Mouse (Mus musculus) right cerebral cortex, postnatal 14 days (tissue): ENCODE measurements around the gene Polm.
"Not testable (repeated sequence)": the region's sequence is repeated elsewhere in the genome, so short reads cannot be mapped to it uniquely, and the experiment has no call there.

Experiments used
- DNase-seq: peaks from one replicate; pipeline ENCODE4 v3.0.0; 2022

Polm gene

DNA sequence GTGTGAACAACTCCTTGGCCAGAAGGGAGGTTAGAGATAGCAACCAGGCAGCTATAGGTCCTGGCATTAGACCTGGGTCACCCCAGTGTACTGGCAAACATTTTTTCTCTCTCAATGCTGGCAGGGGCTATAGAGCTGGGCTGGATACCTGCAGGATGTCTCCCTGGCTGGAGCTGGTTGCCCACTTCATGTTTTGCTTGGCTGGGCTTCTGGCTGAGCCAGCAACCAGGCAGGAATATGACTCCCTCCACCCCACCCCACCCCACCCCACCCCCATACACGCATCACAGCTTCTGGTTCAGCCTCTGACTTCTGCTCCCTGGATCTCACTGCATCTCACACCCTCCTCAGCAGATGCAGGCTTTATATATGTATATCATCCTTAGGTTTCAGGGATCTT is 14.5 kb upstream of the Polm start:
- DNase-seq, result no peak

DNA sequence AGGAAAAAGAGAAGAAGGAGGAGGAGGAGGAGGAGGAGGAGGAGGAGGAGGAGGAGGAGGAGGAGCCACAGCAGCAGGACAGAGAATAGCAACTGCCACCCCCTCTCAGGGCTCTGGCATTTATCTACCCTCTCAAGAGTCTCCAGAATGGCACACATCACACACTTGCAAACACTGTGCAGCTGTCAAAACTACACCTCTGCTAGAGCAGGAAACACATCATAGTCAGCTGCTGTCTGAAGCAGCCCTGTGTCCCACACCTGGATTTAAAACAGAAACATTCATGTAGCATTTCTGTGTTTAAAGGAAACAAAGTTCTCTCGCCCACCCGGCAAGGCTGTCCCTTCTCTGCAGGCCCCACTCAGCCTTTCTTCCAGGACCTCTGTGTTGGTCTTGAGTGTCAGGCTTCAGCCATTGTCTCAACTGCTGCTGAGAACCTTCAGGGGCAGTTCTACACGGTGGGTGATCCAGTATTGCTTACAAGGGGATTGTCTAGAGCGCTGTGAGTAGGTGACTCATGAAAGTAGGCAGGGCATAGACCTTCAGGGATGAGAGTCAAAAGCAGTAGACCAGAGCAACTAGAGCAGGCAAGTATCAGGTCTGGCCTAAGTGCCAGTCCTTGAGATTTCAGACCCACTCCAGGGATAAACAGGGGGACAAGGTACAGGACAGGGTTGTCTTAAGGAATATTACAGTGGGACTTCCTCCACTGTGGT is 13.4 kb upstream of the Polm start:
- DNase-seq, result no peak

DNA sequence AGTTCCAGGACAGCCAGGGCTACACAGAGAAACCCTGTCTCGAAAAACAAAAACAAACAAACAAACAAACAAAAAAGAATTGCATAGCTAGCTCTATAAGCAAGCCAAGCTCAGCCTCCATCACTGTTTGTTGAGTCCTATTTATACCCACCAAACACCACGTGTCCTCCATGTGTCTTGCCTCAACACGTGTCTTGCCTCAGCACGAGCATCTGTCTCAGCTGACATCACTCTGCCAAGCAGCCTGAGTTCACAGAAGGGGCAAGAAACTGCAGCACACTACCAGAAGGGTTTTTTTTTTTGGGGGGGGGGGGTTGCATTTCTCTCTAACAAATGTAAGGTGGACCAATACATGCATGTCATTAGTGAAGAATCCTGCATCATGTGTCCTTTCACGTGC is 12.6 kb upstream of the Polm start:
- no peak for DNase-seq

DNA sequence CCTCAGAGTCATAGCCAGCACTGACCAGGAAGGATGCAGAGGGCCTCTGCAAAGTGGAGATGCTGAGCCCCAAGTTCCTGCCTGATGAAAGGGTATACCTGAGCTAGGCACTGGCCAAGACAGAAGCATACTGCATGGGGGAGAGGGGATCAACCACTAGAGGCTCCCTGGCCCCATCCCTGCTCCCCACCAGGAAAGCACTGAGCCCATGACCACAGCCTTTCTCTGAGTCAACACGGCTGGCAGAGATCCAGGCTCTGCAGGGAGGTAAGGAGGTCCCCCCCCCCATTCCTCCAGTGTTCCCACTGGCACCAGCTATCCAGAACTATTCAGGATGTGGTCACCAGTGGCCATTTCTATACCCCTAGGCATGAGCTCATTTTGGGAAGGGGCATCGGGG is 11.5 kb upstream of the Polm start:
- DNase-seq, result peak; percentile 41

GRCm38 (mm10) chr11:5848741-5849140 is 10.9 kb upstream of the Polm start:
- DNase-seq, result peak; percentile 55

DNA sequence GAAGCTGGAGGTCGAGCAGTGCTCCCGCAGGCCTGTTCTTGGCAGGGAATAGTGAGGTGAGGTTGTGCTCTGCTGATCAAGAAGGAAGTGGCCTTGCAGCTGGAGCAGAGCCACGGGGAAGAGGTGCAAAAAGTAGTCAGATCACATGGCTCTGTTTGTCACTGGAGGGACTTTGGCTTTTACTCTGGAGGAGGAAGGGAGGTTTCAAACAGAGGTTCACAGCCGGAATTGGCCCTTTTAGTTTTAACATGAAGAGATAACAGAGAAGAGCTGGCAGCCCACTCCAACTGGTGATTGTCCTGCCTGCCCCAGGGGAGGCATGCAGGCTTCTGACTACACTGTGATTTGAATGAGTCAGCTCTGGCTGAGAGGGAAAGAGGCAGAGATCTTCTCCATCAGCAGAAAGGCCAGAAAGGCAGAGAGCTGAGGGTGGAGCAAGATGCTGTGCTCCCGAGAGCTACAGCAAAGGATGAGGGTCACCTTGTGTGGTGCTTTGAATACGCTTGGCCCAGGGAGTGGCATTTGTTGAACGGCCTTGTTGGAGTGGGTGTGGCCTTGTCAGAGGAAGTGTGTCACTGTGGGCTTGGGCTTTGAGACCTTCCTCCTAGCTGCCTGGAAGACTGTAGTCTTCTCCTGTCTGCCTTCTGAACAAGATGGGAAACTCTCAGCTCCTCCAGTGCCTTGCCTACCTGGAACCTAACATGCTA is 9.0 kb upstream of the Polm start:
- DNase-seq, result no peak

GRCm38 (mm10) chr11:5843131-5843530 is 5.3 kb upstream of the Polm start:
- no peak for DNase-seq

DNA sequence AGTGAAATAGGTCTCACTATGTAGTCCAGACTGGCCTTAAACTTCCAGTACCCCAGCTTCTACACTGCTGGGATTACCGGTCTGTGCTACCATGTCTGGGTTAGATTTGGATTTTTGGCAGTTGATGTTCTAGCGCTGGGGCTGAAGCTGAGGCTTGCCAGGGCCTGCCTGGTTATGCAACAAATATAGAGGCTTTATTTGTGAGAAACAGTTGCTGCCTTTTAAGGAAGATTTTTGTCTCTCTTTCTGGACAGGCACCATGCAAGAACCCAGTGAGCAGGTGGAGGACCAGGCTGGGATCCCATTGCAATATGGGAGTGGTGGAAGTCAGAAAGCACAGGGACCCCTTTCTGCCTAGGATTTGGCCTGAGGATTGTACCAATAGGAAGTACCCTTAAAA is 3.9 kb upstream of the Polm start:
- no peak for DNase-seq

- DNase-seq, result no peak
Observed at GRCm38 (mm10) chr11:5840346-5840745, 2.5 kb upstream of the Polm start.

DNA sequence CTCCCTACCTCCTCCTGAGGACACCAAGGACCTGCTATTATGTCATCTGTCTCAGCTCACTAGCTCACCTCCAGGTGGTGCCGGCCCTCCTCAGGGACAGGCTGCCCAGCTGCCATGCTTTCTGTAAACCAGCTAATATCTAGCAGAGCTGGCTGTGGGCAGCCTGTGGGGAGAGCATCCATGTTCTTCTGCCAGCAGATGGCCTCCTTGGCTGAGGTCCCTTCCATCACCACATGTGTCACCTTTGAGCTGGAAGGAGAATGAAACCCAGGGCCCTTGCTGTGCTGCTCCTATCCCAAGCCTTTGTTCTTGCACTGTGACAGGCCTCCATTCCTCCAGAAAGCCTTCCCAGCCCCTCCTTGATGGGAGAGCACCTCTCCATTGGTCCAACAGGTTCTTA is 1.7 kb downstream of the Polm start:
- no peak for DNase-seq

GRCm38 (mm10) chr11:5835057-5835456 is 2.8 kb downstream of the Polm start:
- no peak for DNase-seq

DNA sequence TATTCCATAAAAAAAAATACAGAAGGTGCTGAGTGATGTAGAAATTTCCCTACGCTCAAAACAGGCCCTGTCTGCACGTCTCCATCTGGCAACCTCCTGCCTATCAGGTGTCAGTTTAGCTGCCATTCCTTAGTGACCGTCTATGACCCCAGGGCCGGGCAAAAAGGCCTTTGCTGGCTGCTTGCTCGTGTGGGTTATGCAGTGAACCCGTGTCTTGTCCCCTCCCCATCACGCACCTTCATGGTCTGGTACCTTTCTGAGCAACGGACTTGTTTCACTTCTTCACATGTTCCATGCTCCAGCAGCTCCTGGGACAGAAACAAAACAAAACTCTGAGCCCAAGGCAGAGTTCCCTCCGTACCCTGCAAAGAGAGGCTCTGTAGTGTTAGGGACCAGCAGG is 3.3 kb downstream of the Polm start:
- DNase-seq, result no peak

GRCm38 (mm10) chr11:5829327-5829726 is 8.5 kb downstream of the Polm start:
- DNase-seq, result no peak

- DNase-seq, result no peak
Observed at GRCm38 (mm10) chr11:5828509-5829191, 9.2 kb downstream of the Polm start.

DNA sequence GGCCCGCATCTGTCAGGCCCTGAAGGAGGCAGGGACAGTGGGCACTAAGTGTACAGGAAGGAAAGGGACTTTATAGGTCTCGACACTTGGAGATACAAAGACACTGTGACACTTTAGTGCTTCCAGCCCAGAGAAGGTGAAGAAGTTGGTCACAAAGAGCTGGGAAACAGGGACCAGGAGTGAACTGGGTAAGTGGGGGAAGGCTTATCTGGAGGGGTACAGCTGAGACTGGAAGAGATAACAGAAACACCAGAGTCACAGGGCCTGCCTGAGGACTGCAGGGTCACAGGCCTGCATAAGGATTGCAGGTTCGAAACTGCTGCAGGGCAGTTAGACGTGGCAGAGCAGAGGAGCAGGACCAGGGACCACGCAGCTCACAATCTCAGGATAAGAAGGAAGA is 9.9 kb downstream of the Polm start:
- no peak for DNase-seq

DNA sequence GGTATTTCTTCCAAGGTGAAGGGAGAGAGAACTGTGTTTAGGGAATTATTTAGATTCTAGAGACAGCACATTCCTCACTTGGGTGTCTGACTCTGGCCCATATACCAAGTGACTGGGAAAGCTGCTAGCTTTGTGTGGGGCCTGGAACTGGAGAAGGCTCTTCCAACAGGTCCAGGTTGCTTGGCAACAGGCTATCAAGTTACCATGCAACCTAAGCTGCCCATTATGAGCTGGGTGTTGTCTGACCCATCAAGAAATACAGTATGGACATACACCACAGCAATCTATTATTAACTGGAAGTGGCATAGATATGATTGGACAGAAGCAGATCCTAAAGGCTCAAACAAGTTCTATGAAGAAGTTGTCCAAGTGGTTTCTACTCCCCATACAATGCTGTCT is 12.4 kb downstream of the Polm start:
- DNase-seq, result no peak

DNA sequence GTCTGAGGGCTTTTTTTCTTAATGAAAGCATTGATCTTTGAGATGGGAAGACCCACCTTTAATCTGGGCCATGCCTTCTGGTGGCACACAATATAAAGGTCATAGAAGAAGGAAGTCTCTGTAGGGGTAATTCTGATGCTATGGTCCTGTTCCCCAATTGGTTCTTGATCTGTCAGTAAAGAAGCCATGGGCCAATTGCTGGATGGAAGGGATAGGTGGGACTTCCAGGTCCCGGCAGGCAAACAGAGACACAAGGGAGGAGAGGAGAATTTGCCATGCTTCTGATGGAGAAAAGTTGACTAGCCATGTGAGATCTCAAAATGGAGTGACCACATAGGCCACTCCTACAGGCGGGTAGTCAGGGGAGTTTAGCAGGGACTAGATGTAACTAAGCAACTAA is 18.6 kb downstream of the Polm start:
- DNase-seq, result no peak

GRCm38 (mm10) chr11:5813381-5813780 is 24.4 kb downstream of the Polm start:
- no peak for DNase-seq

DNA sequence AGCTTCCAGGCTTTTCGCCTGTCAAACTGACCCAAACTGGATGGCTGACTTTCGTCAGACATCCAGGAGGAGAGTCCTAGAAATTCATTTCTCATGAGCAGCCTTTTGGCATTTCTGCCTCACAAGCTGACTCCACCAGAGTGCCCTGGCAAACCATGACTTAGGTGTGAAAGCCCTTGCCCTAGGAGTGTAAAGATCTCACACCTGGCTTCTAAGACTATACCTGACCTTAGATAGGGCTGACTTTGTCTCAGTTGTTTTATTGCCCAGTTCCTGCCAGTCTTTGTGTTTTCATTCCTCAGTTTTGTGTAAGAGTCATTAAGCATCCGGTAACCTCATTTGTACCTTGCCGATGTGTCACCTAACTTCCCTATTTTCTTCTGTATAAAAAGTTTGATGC is 28.3 kb downstream of the Polm start:
- DNase-seq, result not testable (repeated sequence)

DNA sequence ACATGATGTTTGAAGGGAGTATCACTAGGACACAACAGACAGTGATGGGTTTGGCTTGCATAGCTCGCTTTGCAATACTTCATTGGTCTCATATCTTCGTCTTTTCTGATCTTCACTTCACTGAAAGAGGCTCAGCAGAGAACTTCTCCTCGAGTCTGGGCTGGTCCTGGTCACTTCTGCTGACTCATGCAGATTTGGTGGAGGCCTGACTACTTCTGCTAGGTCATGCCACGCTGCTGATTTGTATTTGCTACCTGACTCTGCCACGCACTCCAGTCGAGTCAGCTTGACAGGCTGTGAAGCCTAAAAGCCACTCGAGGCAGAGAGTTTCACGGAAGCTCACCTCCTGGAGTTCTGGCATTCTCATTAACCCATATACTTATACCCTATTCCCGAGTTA is 29.9 kb downstream of the Polm start:
- no peak for DNase-seq

- DNase-seq, result no peak
Observed at GRCm38 (mm10) chr11:5805711-5806110, 32.1 kb downstream of the Polm start.

GRCm38 (mm10) chr11:5804174-5804573 is 33.6 kb downstream of the Polm start:
- DNase-seq, result no peak

DNA sequence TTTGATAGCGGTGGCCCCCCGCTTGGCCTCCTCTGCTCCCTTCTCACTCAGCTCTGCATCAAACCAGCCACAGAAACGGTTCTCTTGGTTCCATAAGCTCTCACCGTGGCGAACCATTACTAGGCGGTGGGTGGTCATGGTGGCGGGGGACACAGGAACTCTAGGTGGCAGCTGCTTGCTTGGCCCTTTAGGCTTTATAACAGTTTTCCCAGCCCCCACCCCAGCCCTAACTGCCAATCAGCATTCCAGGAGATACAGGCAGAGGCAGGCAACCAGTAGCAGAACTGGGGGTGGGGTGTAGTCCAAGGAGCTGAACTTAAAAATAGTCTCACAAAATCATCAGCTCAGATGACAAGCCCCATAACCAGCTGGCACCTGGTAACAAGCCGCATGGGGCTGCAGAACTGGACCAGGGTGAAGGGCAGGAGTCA is 34.2 kb downstream of the Polm start, which contains the start of gene Pgam2:
Gene Pgam2, minus strand, starts transcription at position 183 of the 431 bp plus-strand sequence.
- DNase-seq, result no peak
